Mouse (Mus musculus) MEL (cell line): Measurements from ENCODE around the gene Lmod3. TPM values are rescaled to one million over a fixed set of nuclear protein-coding genes. Genes with fewer than 3 reads are reported as not detected.
A peak's percentile ranks its signal among the peaks of the same experiment; 100 is the strongest.

Experiments used
- DNase-seq: peaks from one replicate; pipeline ENCODE4 v3.0.0; 2011; ENCODE audit warnings: low read depth, low spot score
- H3K27ac ChIP-seq: 2 replicates; pipeline ENCODE4 v1.5.1; 2012; ENCODE audit warnings: low read depth, mild to moderate bottlenecking, control low read depth, low read length, moderate library complexity; ENCODE audit not compliant: control insufficient read depth
- H3K27me3 ChIP-seq, 2 experiments: fragments of 150-350 bp in 1 of 2; sonication (generic) in 1 of 2; 2 replicates each; pipeline ENCODE4 v1.6.1; 2012; ENCODE audit warnings: low read length in 2 of 2, mild to moderate bottlenecking in 2 of 2, improper control_type of control experiment in 1 of 2, moderate library complexity in 1 of 2; ENCODE audit not compliant: insufficient read depth in 2 of 2, control insufficient read depth in 1 of 2
- H3K36me3 ChIP-seq, 2 experiments: 2 replicates each; pipeline ENCODE4 v1.6.1; 2012 to 2014; ENCODE audit warnings: low read length in 2 of 2, improper control_type of control experiment in 1 of 2, inconsistent platforms in 1 of 2, mild to moderate bottlenecking in 1 of 2; ENCODE audit not compliant: insufficient read depth in 2 of 2, control insufficient read depth in 1 of 2
- H3K4me1 ChIP-seq, 2 experiments: fragments of 150-350 bp in 1 of 2; sonication (generic) in 1 of 2; 2 replicates each; pipeline ENCODE4 v1.6.1; 2012; ENCODE audit warnings: low read length in 2 of 2, improper control_type of control experiment in 1 of 2, mild to moderate bottlenecking in 1 of 2; ENCODE audit not compliant: insufficient read depth in 2 of 2, control insufficient read depth in 1 of 2
- H3K4me3 ChIP-seq, 2 experiments: fragments of 150-350 bp in 1 of 2; sonication (generic) in 1 of 2; 2 replicates each; pipeline ENCODE4 v1.5.1; 2012; ENCODE audit warnings: low read depth in 2 of 2, low read length in 2 of 2, mild to moderate bottlenecking in 2 of 2, moderate library complexity in 2 of 2, control low read depth in 1 of 2, improper control_type of control experiment in 1 of 2; ENCODE audit not compliant: control insufficient read depth in 1 of 2, insufficient read depth in 1 of 2
- H3K79me2 ChIP-seq: 2 replicates; pipeline ENCODE4 v1.6.1; 2012; ENCODE audit warnings: mild to moderate bottlenecking, low read length, moderate library complexity; ENCODE audit not compliant: control insufficient read depth, poor library complexity, insufficient read depth
- H3K9ac ChIP-seq: 2 replicates; pipeline ENCODE4 v1.6.1; 2012; ENCODE audit warnings: low read depth, mild to moderate bottlenecking, control low read depth, low read length, moderate library complexity; ENCODE audit not compliant: control insufficient read depth, poor library complexity, severe bottlenecking
- H3K9me3 ChIP-seq: fragments of 150-350 bp; sonication (generic); replicated peaks from 2 replicates; pipeline ENCODE4 v1.6.1; 2012; ENCODE audit warnings: mild to moderate bottlenecking, low read length, improper control_type of control experiment, moderate library complexity; ENCODE audit not compliant: insufficient read depth
- BHLHE40 ChIP-seq: IDR thresholded peaks from 2 replicates; pipeline ENCODE4 v1.6.1; 2012; ENCODE audit warnings: low read depth, mild to moderate bottlenecking, inconsistent platforms, low read length, improper control_type of control experiment, borderline replicate concordance
- CHD1 ChIP-seq: IDR thresholded peaks from 2 replicates; pipeline ENCODE4 v1.6.1; 2012; ENCODE audit warnings: low read depth, mild to moderate bottlenecking, inconsistent platforms, low read length, improper control_type of control experiment
- CHD2 ChIP-seq: IDR thresholded peaks from 2 replicates; pipeline ENCODE4 v1.6.1; 2011; ENCODE audit warnings: low read length, improper control_type of control experiment
- CTCF ChIP-seq, 3 experiments: IDR thresholded peaks in 2 of 3; conservative IDR thresholded peaks in 1 of 3; 2 replicates each; pipeline ENCODE4 v1.5.1; 2011 to 2012; ENCODE audit warnings: low read length in 3 of 3, low read depth in 2 of 3, mild to moderate bottlenecking in 2 of 3, improper control_type of control experiment in 1 of 3, inconsistent platforms in 1 of 3, mixed read lengths in 1 of 3, moderate library complexity in 1 of 3; ENCODE audit not compliant: control insufficient read depth in 1 of 3, insufficient read depth in 1 of 3, poor library complexity in 1 of 3, severe bottlenecking in 1 of 3
- E2F4 ChIP-seq: IDR thresholded peaks from 2 replicates; pipeline ENCODE4 v1.6.1; 2011; ENCODE audit warnings: low read depth, low read length, improper control_type of control experiment, borderline replicate concordance
- ELF1 ChIP-seq: IDR thresholded peaks from 2 replicates; pipeline ENCODE4 v1.6.1; 2014; ENCODE audit warnings: low read depth, mild to moderate bottlenecking, inconsistent platforms, low read length, improper control_type of control experiment, moderate library complexity
- EP300 ChIP-seq, 2 experiments: IDR thresholded peaks; 2 replicates each; pipeline ENCODE4 v1.6.1; 2011; ENCODE audit warnings: improper control_type of control experiment in 2 of 2, low read length in 2 of 2, low read depth in 1 of 2, mild to moderate bottlenecking in 1 of 2
- ETS1 ChIP-seq: IDR thresholded peaks from 2 replicates; pipeline ENCODE4 v1.6.1; 2012; ENCODE audit warnings: low read depth, mild to moderate bottlenecking, inconsistent platforms, low read length, improper control_type of control experiment, moderate library complexity
- GABPA ChIP-seq: IDR thresholded peaks from 2 replicates; pipeline ENCODE4 v1.6.1; 2012; ENCODE audit warnings: low read depth, mild to moderate bottlenecking, inconsistent platforms, low read length, improper control_type of control experiment, moderate library complexity
- GATA1 ChIP-seq: IDR thresholded peaks from 2 replicates; pipeline ENCODE4 v1.6.1; 2011; ENCODE audit warnings: low read depth, low read length, improper control_type of control experiment
- HCFC1 ChIP-seq: IDR thresholded peaks from 2 replicates; pipeline ENCODE4 v1.6.1; 2012; ENCODE audit warnings: low read depth, mild to moderate bottlenecking, inconsistent platforms, low read length, improper control_type of control experiment, moderate library complexity
- KAT2A ChIP-seq: conservative IDR thresholded peaks from 2 replicates; pipeline ENCODE4 v1.6.1; 2012; ENCODE audit warnings: low read depth, low read length, improper control_type of control experiment, inconsistent platforms
- MAFK ChIP-seq: IDR thresholded peaks from 2 replicates; pipeline ENCODE4 v1.6.1; 2011; ENCODE audit warnings: low read depth, mild to moderate bottlenecking, low read length, improper control_type of control experiment, borderline replicate concordance
- MAX ChIP-seq: IDR thresholded peaks from 2 replicates; pipeline ENCODE4 v1.6.1; 2011; ENCODE audit warnings: low read length, improper control_type of control experiment
- MAZ ChIP-seq: IDR thresholded peaks from 2 replicates; pipeline ENCODE4 v1.6.1; 2012; ENCODE audit warnings: low read depth, mild to moderate bottlenecking, inconsistent platforms, low read length, improper control_type of control experiment
- MEF2A ChIP-seq: IDR thresholded peaks from 2 replicates; pipeline ENCODE4 v1.6.1; 2014; ENCODE audit warnings: low read depth, mild to moderate bottlenecking, inconsistent platforms, low read length, improper control_type of control experiment; ENCODE audit not compliant: poor library complexity, insufficient replicate concordance, severe bottlenecking; ENCODE audit errors: extremely low read depth
- MXI1 ChIP-seq: IDR thresholded peaks from 2 replicates; pipeline ENCODE4 v1.6.1; 2011; ENCODE audit warnings: mild to moderate bottlenecking, low read depth, low read length, improper control_type of control experiment
- MYC ChIP-seq: IDR thresholded peaks from 2 replicates; pipeline ENCODE4 v1.6.1; 2011; ENCODE audit warnings: low read depth, mild to moderate bottlenecking, low read length, improper control_type of control experiment, moderate library complexity
- NELFE ChIP-seq: IDR thresholded peaks from 2 replicates; pipeline ENCODE4 v1.6.1; 2011; ENCODE audit warnings: low read depth, low read length, improper control_type of control experiment
- NRF1 ChIP-seq: IDR thresholded peaks from 2 replicates; pipeline ENCODE4 v1.6.1; 2014; ENCODE audit warnings: low read depth, mild to moderate bottlenecking, inconsistent platforms, low read length, improper control_type of control experiment, moderate library complexity; ENCODE audit not compliant: poor library complexity, insufficient read depth, severe bottlenecking
- POLR2A ChIP-seq, 2 experiments: IDR thresholded peaks; 2 replicates each; pipeline ENCODE4 v1.6.1; 2011 to 2012; ENCODE audit warnings: low read length in 2 of 2, mild to moderate bottlenecking in 2 of 2, control low read depth in 1 of 2, improper control_type of control experiment in 1 of 2, low read depth in 1 of 2, moderate library complexity in 1 of 2; ENCODE audit not compliant: control insufficient read depth in 1 of 2, insufficient read depth in 1 of 2, poor library complexity in 1 of 2
- POLR2AphosphoS2 ChIP-seq: IDR thresholded peaks from 2 replicates; pipeline ENCODE4 v1.6.1; 2011; ENCODE audit warnings: low read length, improper control_type of control experiment
- RAD21 ChIP-seq: IDR thresholded peaks from 2 replicates; pipeline ENCODE4 v1.6.1; 2011; ENCODE audit warnings: mild to moderate bottlenecking, low read depth, low read length, improper control_type of control experiment
- RCOR1 ChIP-seq: IDR thresholded peaks from 2 replicates; pipeline ENCODE4 v1.6.1; 2012; ENCODE audit warnings: low read depth, mild to moderate bottlenecking, inconsistent platforms, low read length, improper control_type of control experiment
- SIN3A ChIP-seq: IDR thresholded peaks from 2 replicates; pipeline ENCODE4 v1.6.1; 2012; ENCODE audit warnings: low read length, improper control_type of control experiment, inconsistent platforms
- SMC3 ChIP-seq: IDR thresholded peaks from 2 replicates; pipeline ENCODE4 v1.6.1; 2011; ENCODE audit warnings: low read depth, low read length, improper control_type of control experiment
- TAL1 ChIP-seq: IDR thresholded peaks from 2 replicates; pipeline ENCODE4 v1.6.1; 2012; ENCODE audit warnings: mild to moderate bottlenecking, inconsistent platforms, low read length, moderate library complexity, mixed read lengths
- TBP ChIP-seq: IDR thresholded peaks from 2 replicates; pipeline ENCODE4 v1.8.0; 2011; ENCODE audit warnings: low read depth, low read length, improper control_type of control experiment
- TCF12 ChIP-seq: IDR thresholded peaks from 2 replicates; pipeline ENCODE4 v1.6.1; 2014; ENCODE audit warnings: low read depth, mild to moderate bottlenecking, inconsistent platforms, low read length, improper control_type of control experiment, moderate library complexity
- UBTF ChIP-seq: IDR thresholded peaks from 2 replicates; pipeline ENCODE4 v1.6.1; 2012; ENCODE audit warnings: low read depth, mild to moderate bottlenecking, inconsistent platforms, low read length, improper control_type of control experiment, moderate library complexity, borderline replicate concordance; ENCODE audit not compliant: insufficient read depth
- USF2 ChIP-seq, 2 experiments: IDR thresholded peaks; 2 replicates each; pipeline ENCODE4 v1.6.1; 2011 to 2012; ENCODE audit warnings: improper control_type of control experiment in 2 of 2, low read length in 2 of 2, borderline replicate concordance in 1 of 2, inconsistent platforms in 1 of 2, low read depth in 1 of 2, mild to moderate bottlenecking in 1 of 2; ENCODE audit not compliant: insufficient read depth in 1 of 2
- ZC3H11A ChIP-seq: IDR thresholded peaks from 2 replicates; pipeline ENCODE4 v1.6.1; 2012; ENCODE audit warnings: low read depth, mild to moderate bottlenecking, inconsistent platforms, low read length, improper control_type of control experiment
- ZKSCAN1 ChIP-seq: IDR thresholded peaks from 2 replicates; pipeline ENCODE4 v1.6.1; 2012; ENCODE audit warnings: low read depth, mild to moderate bottlenecking, inconsistent platforms, low read length, improper control_type of control experiment, moderate library complexity
- ZMIZ1 ChIP-seq: IDR thresholded peaks from 2 replicates; pipeline ENCODE4 v1.6.1; 2012; ENCODE audit warnings: low read depth, mild to moderate bottlenecking, inconsistent platforms, low read length, improper control_type of control experiment, moderate library complexity
- ZNF384 ChIP-seq: IDR thresholded peaks from 2 replicates; pipeline ENCODE4 v1.6.1; 2012; ENCODE audit warnings: low read depth, mild to moderate bottlenecking, inconsistent platforms, low read length, improper control_type of control experiment
- polyA plus RNA-seq, 2 experiments: library from polyadenylated mRNA; stranded (reverse) in 1 of 2; unstranded in 1 of 2; fragments of >175 nt in 1 of 2; fragments of >200 nt in 1 of 2; gene quantifications; 2 replicates each; pipeline versions ENCODE4 v1.2.1 to v1.2.4; 2012; ENCODE audit warnings: low replicate concordance in 2 of 2, low read depth in 1 of 2; ENCODE audit not compliant: insufficient read length in 2 of 2, insufficient read depth in 1 of 2, missing spikeins in 1 of 2
- total RNA-seq: library from RNA; depleted of rRNA; stranded (reverse); fragments of 300-350 nt; gene quantifications from 2 replicates; pipeline ENCODE4 v1.2.3, GENCODE M21; 2012

The Lmod3 gene
- total and polyA plus RNA-seq, 3 experiments: not detected

GRCm38 (mm10) chr6:97210191-97210961 lies 42.2 kb downstream of the Lmod3 start, which contains the start of gene Arl6ip5:
Arl6ip5 (plus strand) TSS chr6:97210689.
- H3K9ac ChIP-seq: peak within 1 kb of the TSS; percentile 94
- H3K27ac ChIP-seq: peak within 1 kb of the TSS; percentile 85
- peaks cover 29% of the 10 kb centered on the region for H3K79me2 ChIP-seq
- no peaks in the 10 kb centered on the region for H3K9me3 ChIP-seq
- peaks cover 24 to 29% of the 10 kb centered on the region in 2 experiments for H3K4me1 ChIP-seq
- DNase-seq: peak; percentile 97
- no peaks in the 10 kb centered on the region for H3K27me3 ChIP-seq
- H3K36me3 ChIP-seq: peaks cover 0 to 44% of the 10 kb centered on the region in 2 experiments; a peak in 3 of 4 replicates
- H3K4me3 ChIP-seq: peak within 1 kb of the TSS; percentile 84 to 93
- TF ChIP-seq MXI1 (peak; percentile 73), CHD1 (peak; percentile 68; the same call in 1 of the 2 replicates), MYC (0 out of 2 replicates have a peak, but pooled peaks have one; percentile 24), TBP (peak; percentile 68; the same call in 1 of the 2 replicates), ZKSCAN1 (no peak), NELFE (peak; percentile 48), ZMIZ1 (peak; percentile 51; the same call in 1 of the 2 replicates), CHD2 (no peak), CTCF (IDR thresholded peaks at IDR 0.05 in 2 of 3, conservative IDR thresholded peaks at IDR 0.05 in 1 of 3; ENCODE audit: control insufficient read depth in 1 of 3, insufficient read depth in 1 of 3, low read depth in 2 of 3, low read length in 3 of 3, poor library complexity in 1 of 3, severe bottlenecking in 1 of 3) (no peak), USF2 (IDR thresholded peaks at IDR 0.05; ENCODE audit: borderline replicate concordance in 1 of 2, insufficient read depth in 1 of 2, low read depth in 1 of 2, low read length in 2 of 2) (no peak), POLR2A (IDR thresholded peaks at IDR 0.05; ENCODE audit: control insufficient read depth in 1 of 2, insufficient read depth in 1 of 2, low read depth in 1 of 2, low read length in 2 of 2, poor library complexity in 1 of 2) (peak; percentile 55 to 60; a peak in 3 of 4 replicates), ZC3H11A (no peak), TAL1 (no peak), RAD21 (no peak), EP300 (IDR thresholded peaks at IDR 0.05; ENCODE audit: low read depth in 1 of 2, low read length in 2 of 2) (no peak; a peak in 1 of 4 replicates), E2F4 (no peak), GATA1 (0 out of 2 replicates have a peak, but pooled peaks have one; percentile 18), NRF1 (no peak), MEF2A (no peak), SMC3 (no peak), ETS1 (peak; percentile 77), MAZ (peak; percentile 57; the same call in 1 of the 2 replicates), TCF12 (peak; percentile 66; the same call in 1 of the 2 replicates), MAX (peak; percentile 39; the same call in 1 of the 2 replicates), ZNF384 (peak; percentile 96), UBTF (no peak), ELF1 (no peak), HCFC1 (peak; percentile 83), SIN3A (peak; percentile 96), BHLHE40 (no peak), POLR2AphosphoS2 (no peak; the same call in 1 of the 2 replicates), KAT2A (no peak), GABPA (no peak), RCOR1 (peak; percentile 72), MAFK (no peak)
